Mouse (Mus musculus) brain, embryonic 14.5 days (tissue): ENCODE data around the gene Ubl4b. TPM values are rescaled to one million over a fixed set of nuclear protein-coding genes. Genes with fewer than 3 reads are reported as not detected.

ENCODE experiments used
- DNase-seq: peaks from one replicate; pipeline ENCODE4 v3.0.0-alpha.2; 2011; ENCODE audit warnings: low read depth
- CTCF ChIP-seq: fragments of 200-500 bp; IDR thresholded peaks from 2 replicates; pipeline ENCODE4 v1.5.1; 2012; ENCODE audit warnings: inconsistent platforms, mild to moderate bottlenecking, moderate library complexity, borderline replicate concordance; ENCODE audit not compliant: insufficient read depth, insufficient read length; ENCODE audit errors: extremely low read depth
- POLR2A ChIP-seq: fragments of 200-500 bp; IDR thresholded peaks from 2 replicates; pipeline ENCODE4 v1.6.1; 2012; ENCODE audit warnings: mild to moderate bottlenecking, inconsistent platforms, borderline replicate concordance; ENCODE audit not compliant: poor library complexity, insufficient read depth, insufficient read length, severe bottlenecking; ENCODE audit errors: extremely low read depth
- polyA plus RNA-seq: library from polyadenylated mRNA; depleted of rRNA; stranded (reverse); fragments of >200 nt; gene quantifications from 2 replicates; pipeline ENCODE4 v1.2.3, GENCODE M21; 2012; rRNA removed

Ubl4b gene
- polyA plus RNA-seq, 1 experiment, result not detected

DNA sequence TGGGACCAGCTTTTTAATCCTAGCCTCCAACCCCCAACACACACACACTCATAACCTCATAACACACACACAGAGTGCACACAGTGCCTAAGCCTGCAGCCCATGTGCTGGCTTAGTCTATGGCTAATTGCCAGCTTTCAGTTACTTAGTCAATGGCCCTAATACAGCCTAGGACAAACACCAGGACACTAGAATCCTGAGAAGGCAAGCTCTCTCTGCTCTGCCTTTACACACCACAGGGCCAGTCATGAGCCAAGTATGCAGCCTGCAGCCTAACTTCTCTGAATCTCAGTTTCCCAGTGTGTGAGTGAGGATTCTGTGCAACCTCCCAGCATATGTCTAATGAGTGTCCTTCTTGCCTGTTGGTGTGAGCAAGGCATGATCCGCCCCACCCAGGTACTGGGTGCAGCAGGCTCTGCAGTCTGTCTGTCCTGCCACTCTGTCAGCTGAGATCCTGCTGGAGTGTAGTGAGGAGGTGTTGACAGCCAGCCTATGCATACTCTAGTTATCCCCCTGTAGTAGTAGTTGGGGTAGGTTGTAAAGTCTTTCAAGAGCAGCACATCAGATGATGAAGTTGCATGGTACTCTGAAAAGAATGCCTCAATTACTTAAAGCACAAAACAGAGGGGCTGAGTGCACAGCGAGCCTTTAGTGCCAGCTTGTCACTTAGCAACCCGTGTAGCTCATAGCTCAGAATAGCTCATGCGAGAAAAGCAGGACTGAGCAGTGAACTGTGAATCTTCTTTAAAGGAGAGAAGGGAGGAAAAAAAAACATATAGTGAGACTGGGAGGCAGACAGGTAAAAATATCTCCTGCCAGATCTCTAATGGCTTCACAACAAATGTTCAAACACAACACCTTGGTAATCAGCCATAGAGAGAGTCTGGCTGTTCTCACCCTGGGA, 49.2 kb downstream of the Ubl4b start:
- DNase-seq, result peak; percentile 91
- TF ChIP-seq POLR2A (no peak), CTCF (no peak)

- TF ChIP-seq CTCF, result no peak
- no peak for TF ChIP-seq POLR2A
- no peak for DNase-seq
Observed at GRCm38 (mm10) chr3:107504542-107504941, 50.3 kb downstream of the Ubl4b start.

GRCm38 (mm10) chr3:107503716-107504115, 51.2 kb downstream of the Ubl4b start:
- no peak for DNase-seq
- TF ChIP-seq POLR2A (no peak), CTCF (no peak)

Other genes starting within 250 kb of the Ubl4b start
- gene Rbm15, start 221.4 kb downstream of the Ubl4b start, polyA plus RNA-seq, result 5.2 and 8.3 TPM in 2 replicates
- gene Kcnc4, start 95.5 kb downstream of the Ubl4b start, polyA plus RNA-seq, result 8.9 and 13.3 TPM in 2 replicates
- 37.6 and 40.2 TPM in 2 replicates for gene Slc6a17, start 37.1 kb downstream of the Ubl4b start, polyA plus RNA-seq
- 1.2 and 2.4 TPM in 2 replicates for gene Alx3, start 40.0 kb upstream of the Ubl4b start, polyA plus RNA-seq
- not detected in 2 replicates for gene Gm10961, start 76.2 kb upstream of the Ubl4b start, polyA plus RNA-seq
- gene Strip1, start 76.6 kb upstream of the Ubl4b start, polyA plus RNA-seq, result 215 and 216 TPM in 2 replicates
- 173 and 195 TPM in 2 replicates for gene Ahcyl1, start 141.5 kb upstream of the Ubl4b start, polyA plus RNA-seq
- gene Csf1, start 205.4 kb upstream of the Ubl4b start, polyA plus RNA-seq, result 6.4 and 8.5 TPM in 2 replicates